Mouse (Mus musculus) frontal cortex, postnatal 10 days (tissue): ENCODE measurements around the gene Cdh16.

Experiments used
- DNase-seq, 2 experiments: peaks; one replicate each; pipeline ENCODE4 v3.0.0; 2022; ENCODE audit warnings: low spot score in 2 of 2, mixed read lengths in 1 of 2

Cdh16 gene

GRCm38 (mm10) chr8:104613119-104613518 lies 11.1 kb downstream of the Cdh16 start:
- DNase-seq: no peak

GRCm38 (mm10) chr8:104611613-104612012 lies 12.6 kb downstream of the Cdh16 start:
- DNase-seq: no peak

GRCm38 (mm10) chr8:104610185-104610766 lies 13.9 kb downstream of the Cdh16 start:
- DNase-seq: no peak

GRCm38 (mm10) chr8:104609222-104609621 lies 15.0 kb downstream of the Cdh16 start:
- DNase-seq: no peak

GRCm38 (mm10) chr8:104607944-104608343 lies 16.3 kb downstream of the Cdh16 start:
- no peak for DNase-seq

- DNase-seq: peak in 1 of 2 experiments; percentile 13
Observed at GRCm38 (mm10) chr8:104606329-104606728, 17.9 kb downstream of the Cdh16 start.

GRCm38 (mm10) chr8:104603245-104603593 lies 21.0 kb downstream of the Cdh16 start:
- no peak for DNase-seq

- DNase-seq: peak; percentile 74 to 86
Observed at GRCm38 (mm10) chr8:104602468-104603244, 21.5 kb downstream of the Cdh16 start.

- no peak for DNase-seq
Observed at GRCm38 (mm10) chr8:104601941-104602371, 22.2 kb downstream of the Cdh16 start.

GRCm38 (mm10) chr8:104601386-104601785 lies 22.8 kb downstream of the Cdh16 start:
- no peak for DNase-seq

- no peak for DNase-seq
Observed at GRCm38 (mm10) chr8:104598496-104598895, 25.7 kb downstream of the Cdh16 start.

- no peak for DNase-seq
Observed at GRCm38 (mm10) chr8:104597656-104598055, 26.5 kb downstream of the Cdh16 start.

GRCm38 (mm10) chr8:104595773-104596536 lies 28.2 kb downstream of the Cdh16 start:
- no peak for DNase-seq

GRCm38 (mm10) chr8:104594611-104595362 lies 29.4 kb downstream of the Cdh16 start:
- DNase-seq: no peak

GRCm38 (mm10) chr8:104593536-104594325 lies 30.5 kb downstream of the Cdh16 start:
- DNase-seq: no peak

- no peak for DNase-seq
Observed at GRCm38 (mm10) chr8:104592566-104592965, 31.6 kb downstream of the Cdh16 start.

- DNase-seq: no peak
Observed at GRCm38 (mm10) chr8:104591856-104592255, 32.3 kb downstream of the Cdh16 start.

- DNase-seq: peak; percentile 82 to 89
Observed at GRCm38 (mm10) chr8:104591133-104591834, 32.9 kb downstream of the Cdh16 start, which contains the start of gene Pdp2. TSS of gene Pdp2 (plus strand) at chr8:104591451.

GRCm38 (mm10) chr8:104590284-104590683 lies 33.9 kb downstream of the Cdh16 start:
- no peak for DNase-seq

GRCm38 (mm10) chr8:104584522-104584921 lies 39.7 kb downstream of the Cdh16 start:
- DNase-seq: no peak
